Mouse (Mus musculus) ES-E14 (cell line): ENCODE measurements at regions not wholly inside any gene's neighbourhood (a gene's known extent, or its start where the extent isn't known, plus 50 kb on each side); places are given as distances from the start of the nearest gene placed in this dataset.

Experiments
- ZC3H11A ChIP-seq: IDR thresholded peaks from 2 replicates; pipeline ENCODE4 v1.6.1; 2012; ENCODE audit warnings: low read depth, mild to moderate bottlenecking, inconsistent platforms, low read length, borderline replicate concordance
- ZNF384 ChIP-seq: IDR thresholded peaks from 2 replicates; pipeline ENCODE4 v1.6.1; 2012; ENCODE audit warnings: low read depth, low read length, inconsistent platforms

DNA sequence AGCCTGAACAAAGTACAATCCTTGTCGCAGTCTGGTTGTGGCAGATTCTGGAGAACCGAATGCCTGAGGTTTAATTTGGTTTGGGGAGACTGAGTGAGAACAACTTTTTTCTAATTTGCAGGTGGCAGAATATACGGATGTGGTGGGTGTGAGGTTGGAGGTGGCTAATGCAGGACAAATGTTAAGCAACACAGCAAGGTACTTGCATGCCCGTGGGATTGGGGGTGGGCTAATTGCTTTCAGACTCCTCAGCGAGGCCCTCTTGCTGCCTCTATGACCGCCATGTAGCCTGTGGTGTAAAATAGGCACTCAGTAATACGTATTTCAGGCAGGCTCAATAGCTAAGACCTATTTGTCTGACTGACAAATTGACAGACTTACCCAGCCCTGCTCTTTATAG lies 109.4 kb upstream of the Frg1 start:
- TF ChIP-seq ZNF384 (no peak), ZC3H11A (no peak)
